Mouse (Mus musculus) MEL (cell line): ENCODE results near the gene Camkk2. TPM values are rescaled to one million over a fixed set of nuclear protein-coding genes. Genes with fewer than 3 reads are reported as not detected.

Experiments used
- DNase-seq: peaks from one replicate; pipeline ENCODE4 v3.0.0; 2011; ENCODE audit warnings: low read depth, low spot score
- H3K27ac ChIP-seq: 2 replicates; pipeline ENCODE4 v1.5.1; 2012; ENCODE audit warnings: low read depth, mild to moderate bottlenecking, control low read depth, low read length, moderate library complexity; ENCODE audit not compliant: control insufficient read depth
- H3K27me3 ChIP-seq, 2 experiments: fragments of 150-350 bp in 1 of 2; sonication (generic) in 1 of 2; 2 replicates each; pipeline ENCODE4 v1.6.1; 2012; ENCODE audit warnings: low read length in 2 of 2, mild to moderate bottlenecking in 2 of 2, improper control_type of control experiment in 1 of 2, moderate library complexity in 1 of 2; ENCODE audit not compliant: insufficient read depth in 2 of 2, control insufficient read depth in 1 of 2
- H3K36me3 ChIP-seq, 2 experiments: 2 replicates each; pipeline ENCODE4 v1.6.1; 2012 to 2014; ENCODE audit warnings: low read length in 2 of 2, improper control_type of control experiment in 1 of 2, inconsistent platforms in 1 of 2, mild to moderate bottlenecking in 1 of 2; ENCODE audit not compliant: insufficient read depth in 2 of 2, control insufficient read depth in 1 of 2
- H3K4me1 ChIP-seq, 2 experiments: fragments of 150-350 bp in 1 of 2; sonication (generic) in 1 of 2; 2 replicates each; pipeline ENCODE4 v1.6.1; 2012; ENCODE audit warnings: low read length in 2 of 2, improper control_type of control experiment in 1 of 2, mild to moderate bottlenecking in 1 of 2; ENCODE audit not compliant: insufficient read depth in 2 of 2, control insufficient read depth in 1 of 2
- H3K4me3 ChIP-seq, 2 experiments: fragments of 150-350 bp in 1 of 2; sonication (generic) in 1 of 2; 2 replicates each; pipeline ENCODE4 v1.5.1; 2012; ENCODE audit warnings: low read depth in 2 of 2, low read length in 2 of 2, mild to moderate bottlenecking in 2 of 2, moderate library complexity in 2 of 2, control low read depth in 1 of 2, improper control_type of control experiment in 1 of 2; ENCODE audit not compliant: control insufficient read depth in 1 of 2, insufficient read depth in 1 of 2
- H3K79me2 ChIP-seq: 2 replicates; pipeline ENCODE4 v1.6.1; 2012; ENCODE audit warnings: mild to moderate bottlenecking, low read length, moderate library complexity; ENCODE audit not compliant: control insufficient read depth, poor library complexity, insufficient read depth
- H3K9ac ChIP-seq: 2 replicates; pipeline ENCODE4 v1.6.1; 2012; ENCODE audit warnings: low read depth, mild to moderate bottlenecking, control low read depth, low read length, moderate library complexity; ENCODE audit not compliant: control insufficient read depth, poor library complexity, severe bottlenecking
- H3K9me3 ChIP-seq: fragments of 150-350 bp; sonication (generic); replicated peaks from 2 replicates; pipeline ENCODE4 v1.6.1; 2012; ENCODE audit warnings: mild to moderate bottlenecking, low read length, improper control_type of control experiment, moderate library complexity; ENCODE audit not compliant: insufficient read depth
- BHLHE40 ChIP-seq: IDR thresholded peaks from 2 replicates; pipeline ENCODE4 v1.6.1; 2012; ENCODE audit warnings: low read depth, mild to moderate bottlenecking, inconsistent platforms, low read length, improper control_type of control experiment, borderline replicate concordance
- CTCF ChIP-seq, 3 experiments: IDR thresholded peaks in 2 of 3; conservative IDR thresholded peaks in 1 of 3; 2 replicates each; pipeline ENCODE4 v1.5.1; 2011 to 2012; ENCODE audit warnings: low read length in 3 of 3, low read depth in 2 of 3, mild to moderate bottlenecking in 2 of 3, improper control_type of control experiment in 1 of 3, inconsistent platforms in 1 of 3, mixed read lengths in 1 of 3, moderate library complexity in 1 of 3; ENCODE audit not compliant: control insufficient read depth in 1 of 3, insufficient read depth in 1 of 3, poor library complexity in 1 of 3, severe bottlenecking in 1 of 3
- EP300 ChIP-seq, 2 experiments: IDR thresholded peaks; 2 replicates each; pipeline ENCODE4 v1.6.1; 2011; ENCODE audit warnings: improper control_type of control experiment in 2 of 2, low read length in 2 of 2, low read depth in 1 of 2, mild to moderate bottlenecking in 1 of 2
- ETS1 ChIP-seq: IDR thresholded peaks from 2 replicates; pipeline ENCODE4 v1.6.1; 2012; ENCODE audit warnings: low read depth, mild to moderate bottlenecking, inconsistent platforms, low read length, improper control_type of control experiment, moderate library complexity
- GABPA ChIP-seq: IDR thresholded peaks from 2 replicates; pipeline ENCODE4 v1.6.1; 2012; ENCODE audit warnings: low read depth, mild to moderate bottlenecking, inconsistent platforms, low read length, improper control_type of control experiment, moderate library complexity
- GATA1 ChIP-seq: IDR thresholded peaks from 2 replicates; pipeline ENCODE4 v1.6.1; 2011; ENCODE audit warnings: low read depth, low read length, improper control_type of control experiment
- MAFK ChIP-seq: IDR thresholded peaks from 2 replicates; pipeline ENCODE4 v1.6.1; 2011; ENCODE audit warnings: low read depth, mild to moderate bottlenecking, low read length, improper control_type of control experiment, borderline replicate concordance
- MAX ChIP-seq: IDR thresholded peaks from 2 replicates; pipeline ENCODE4 v1.6.1; 2011; ENCODE audit warnings: low read length, improper control_type of control experiment
- MXI1 ChIP-seq: IDR thresholded peaks from 2 replicates; pipeline ENCODE4 v1.6.1; 2011; ENCODE audit warnings: mild to moderate bottlenecking, low read depth, low read length, improper control_type of control experiment
- MYC ChIP-seq: IDR thresholded peaks from 2 replicates; pipeline ENCODE4 v1.6.1; 2011; ENCODE audit warnings: low read depth, mild to moderate bottlenecking, low read length, improper control_type of control experiment, moderate library complexity
- POLR2A ChIP-seq, 2 experiments: IDR thresholded peaks; 2 replicates each; pipeline ENCODE4 v1.6.1; 2011 to 2012; ENCODE audit warnings: low read length in 2 of 2, mild to moderate bottlenecking in 2 of 2, control low read depth in 1 of 2, improper control_type of control experiment in 1 of 2, low read depth in 1 of 2, moderate library complexity in 1 of 2; ENCODE audit not compliant: control insufficient read depth in 1 of 2, insufficient read depth in 1 of 2, poor library complexity in 1 of 2
- POLR2AphosphoS2 ChIP-seq: IDR thresholded peaks from 2 replicates; pipeline ENCODE4 v1.6.1; 2011; ENCODE audit warnings: low read length, improper control_type of control experiment
- RAD21 ChIP-seq: IDR thresholded peaks from 2 replicates; pipeline ENCODE4 v1.6.1; 2011; ENCODE audit warnings: mild to moderate bottlenecking, low read depth, low read length, improper control_type of control experiment
- SIN3A ChIP-seq: IDR thresholded peaks from 2 replicates; pipeline ENCODE4 v1.6.1; 2012; ENCODE audit warnings: low read length, improper control_type of control experiment, inconsistent platforms
- SMC3 ChIP-seq: IDR thresholded peaks from 2 replicates; pipeline ENCODE4 v1.6.1; 2011; ENCODE audit warnings: low read depth, low read length, improper control_type of control experiment
- TBP ChIP-seq: IDR thresholded peaks from 2 replicates; pipeline ENCODE4 v1.8.0; 2011; ENCODE audit warnings: low read depth, low read length, improper control_type of control experiment
- UBTF ChIP-seq: IDR thresholded peaks from 2 replicates; pipeline ENCODE4 v1.6.1; 2012; ENCODE audit warnings: low read depth, mild to moderate bottlenecking, inconsistent platforms, low read length, improper control_type of control experiment, moderate library complexity, borderline replicate concordance; ENCODE audit not compliant: insufficient read depth
- USF2 ChIP-seq, 2 experiments: IDR thresholded peaks; 2 replicates each; pipeline ENCODE4 v1.6.1; 2011 to 2012; ENCODE audit warnings: improper control_type of control experiment in 2 of 2, low read length in 2 of 2, borderline replicate concordance in 1 of 2, inconsistent platforms in 1 of 2, low read depth in 1 of 2, mild to moderate bottlenecking in 1 of 2; ENCODE audit not compliant: insufficient read depth in 1 of 2
- ZNF384 ChIP-seq: IDR thresholded peaks from 2 replicates; pipeline ENCODE4 v1.6.1; 2012; ENCODE audit warnings: low read depth, mild to moderate bottlenecking, inconsistent platforms, low read length, improper control_type of control experiment
- polyA plus RNA-seq, 2 experiments: library from polyadenylated mRNA; stranded (reverse) in 1 of 2; unstranded in 1 of 2; fragments of >175 nt in 1 of 2; fragments of >200 nt in 1 of 2; gene quantifications; 2 replicates each; pipeline versions ENCODE4 v1.2.1 to v1.2.4; 2012; ENCODE audit warnings: low replicate concordance in 2 of 2, low read depth in 1 of 2; ENCODE audit not compliant: insufficient read length in 2 of 2, insufficient read depth in 1 of 2, missing spikeins in 1 of 2
- total RNA-seq: library from RNA; depleted of rRNA; stranded (reverse); fragments of 300-350 nt; gene quantifications from 2 replicates; pipeline ENCODE4 v1.2.3, GENCODE M21; 2012

Gene Camkk2
- total and polyA plus RNA-seq, 3 experiments: 23.7 to 24.8 TPM; not detected in 1

DNA sequence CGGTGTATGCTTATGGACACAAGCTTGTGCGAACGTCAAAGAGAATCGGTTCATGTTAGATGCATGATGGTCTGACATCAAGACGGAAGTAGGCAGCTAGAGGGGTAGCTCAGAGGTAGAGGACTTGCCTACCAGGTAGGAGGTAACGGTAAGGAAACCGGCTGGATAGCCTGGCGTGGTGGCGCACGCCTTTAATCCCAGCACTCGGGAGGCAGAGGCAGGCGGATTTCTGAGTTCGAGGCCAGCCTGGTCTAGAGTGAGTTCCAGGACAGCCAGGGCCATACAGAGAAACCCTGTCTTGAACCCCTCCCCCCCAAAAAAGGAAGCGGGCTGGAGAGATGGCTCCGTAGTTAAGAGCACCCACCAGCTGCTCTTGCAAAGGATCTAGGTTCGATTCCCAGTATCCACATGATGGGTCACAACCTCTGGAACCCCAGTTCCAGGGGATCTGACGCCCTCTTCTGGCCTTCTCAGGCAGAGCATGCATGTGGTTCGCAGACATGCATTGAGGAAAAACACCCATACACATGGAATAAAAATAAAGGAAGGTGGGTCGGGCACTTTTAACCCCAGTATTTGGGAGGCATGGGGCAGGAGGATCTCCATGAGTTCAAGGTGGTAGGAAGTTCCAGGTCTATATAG, 1.7 kb upstream of the Camkk2 start:
- H3K27me3 ChIP-seq: no peaks in the 10 kb centered on the region
- no peak overlapping the region for H3K4me3 ChIP-seq
- no peak overlapping the region for H3K27ac ChIP-seq
- no peak for DNase-seq
- H3K79me2 ChIP-seq: peaks cover 12% of the 10 kb centered on the region
- H3K9ac ChIP-seq: no peak overlapping the region
- TF ChIP-seq SIN3A (no peak), UBTF (no peak), EP300 (IDR thresholded peaks at IDR 0.05; ENCODE audit: low read depth in 1 of 2, low read length in 2 of 2) (no peak), CTCF (IDR thresholded peaks at IDR 0.05 in 2 of 3, conservative IDR thresholded peaks at IDR 0.05 in 1 of 3; ENCODE audit: control insufficient read depth in 1 of 3, insufficient read depth in 1 of 3, low read depth in 2 of 3, low read length in 3 of 3, poor library complexity in 1 of 3, severe bottlenecking in 1 of 3) (peak; percentile 38 to 51 (median 44); a peak in 5 of 6 replicates), TBP (no peak), ZNF384 (no peak), POLR2AphosphoS2 (no peak), USF2 (IDR thresholded peaks at IDR 0.05; ENCODE audit: borderline replicate concordance in 1 of 2, insufficient read depth in 1 of 2, low read depth in 1 of 2, low read length in 2 of 2) (no peak), SMC3 (peak; percentile 33), RAD21 (peak; percentile 13; the same call in 1 of the 2 replicates), GABPA (no peak), BHLHE40 (no peak), GATA1 (no peak)
- TF ChIP-seq, all 39 proteins: peak for 3
- no peaks in the 10 kb centered on the region for H3K9me3 ChIP-seq
- H3K36me3 ChIP-seq: peaks cover 0 to 3% of the 10 kb centered on the region in 2 experiments; a peak in 1 of 4 replicates
- peaks cover 4 to 22% of the 10 kb centered on the region in 2 experiments for H3K4me1 ChIP-seq

DNA sequence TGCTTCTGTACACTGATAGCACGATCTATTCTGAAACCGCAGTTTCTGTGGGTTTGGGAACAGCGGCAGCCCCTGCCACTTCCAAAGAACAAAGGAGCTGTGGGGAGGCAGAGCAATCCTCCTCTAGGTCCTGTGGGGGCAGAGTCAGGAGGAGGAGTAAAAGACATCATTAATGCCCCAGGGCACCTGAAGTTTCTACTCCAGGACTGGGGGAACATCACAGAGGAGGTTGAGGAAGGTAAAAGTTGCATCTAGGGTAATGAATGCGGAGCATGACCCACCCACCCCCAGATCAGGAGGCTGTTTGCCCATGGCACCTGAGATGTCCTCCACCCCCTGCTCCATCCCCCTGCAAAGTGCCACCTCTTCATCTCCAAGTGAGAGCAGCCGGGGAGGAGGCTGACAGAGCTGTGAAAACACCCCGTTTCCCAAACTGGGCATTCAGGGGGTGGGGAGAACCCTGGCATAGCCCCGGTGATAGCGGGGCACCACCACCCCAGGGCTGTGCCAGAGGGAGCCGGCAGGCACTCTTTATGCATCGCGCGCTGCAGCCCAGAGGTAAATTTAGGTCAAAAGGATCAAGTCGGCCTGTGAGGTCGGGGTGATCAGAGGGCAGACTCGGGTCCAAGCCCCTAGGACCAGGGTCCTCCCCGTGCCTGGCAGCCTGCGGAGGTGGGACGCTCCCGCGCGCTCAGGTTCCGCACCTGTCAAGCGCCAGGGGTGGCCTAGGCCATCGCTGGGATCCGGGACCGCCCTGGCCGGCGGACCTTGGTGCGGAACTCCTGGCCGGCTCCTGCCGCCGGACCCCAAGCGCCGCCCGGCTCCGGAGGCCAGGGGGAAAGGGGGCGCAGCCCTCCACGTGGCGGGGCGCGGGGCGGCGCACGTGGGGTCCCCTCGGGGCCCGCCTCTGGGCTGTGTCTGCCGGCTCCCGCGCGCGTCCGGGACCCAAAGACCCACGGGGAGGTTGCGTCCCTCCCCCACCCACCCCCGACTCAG, 680 bp downstream of the Camkk2 start:
- DNase-seq: peak; percentile 52
- peak overlapping the region; percentile 68 to 81 for H3K4me3 ChIP-seq
- H3K27me3 ChIP-seq: no peaks in the 10 kb centered on the region
- H3K36me3 ChIP-seq: peaks cover 0 to 9% of the 10 kb centered on the region in 2 experiments; a peak in 2 of 4 replicates
- H3K9me3 ChIP-seq: no peaks in the 10 kb centered on the region
- no peak for TF ChIP-seq MAFK
- TF ChIP-seq USF2 (IDR thresholded peaks at IDR 0.05; ENCODE audit: borderline replicate concordance in 1 of 2, insufficient read depth in 1 of 2, low read depth in 1 of 2, low read length in 2 of 2): no peak
- no peak for TF ChIP-seq ETS1
- TF ChIP-seq MAX: peak; percentile 48; the same call in 1 of the 2 replicates
- TF ChIP-seq MYC: 0 out of 2 replicates have a peak, but pooled peaks have one; percentile 44
- no peak for TF ChIP-seq POLR2A (IDR thresholded peaks at IDR 0.05; ENCODE audit: control insufficient read depth in 1 of 2, insufficient read depth in 1 of 2, low read depth in 1 of 2, low read length in 2 of 2, poor library complexity in 1 of 2)
- peak; percentile 49 for TF ChIP-seq MXI1
- 0 out of 2 replicates have a peak, but pooled peaks have one; percentile 15 for TF ChIP-seq SIN3A
- 0 out of 2 replicates have a peak, but pooled peaks have one; percentile 61 for TF ChIP-seq UBTF
- peaks cover 7 to 31% of the 10 kb centered on the region in 2 experiments for H3K4me1 ChIP-seq
- peaks cover 21% of the 10 kb centered on the region for H3K79me2 ChIP-seq
- peak overlapping the region; percentile 91 for H3K9ac ChIP-seq
- peak overlapping the region; percentile 1 for H3K27ac ChIP-seq
